Mouse (Mus musculus): ENCODE results near the gene Pdia5.

The Pdia5 gene

DNA sequence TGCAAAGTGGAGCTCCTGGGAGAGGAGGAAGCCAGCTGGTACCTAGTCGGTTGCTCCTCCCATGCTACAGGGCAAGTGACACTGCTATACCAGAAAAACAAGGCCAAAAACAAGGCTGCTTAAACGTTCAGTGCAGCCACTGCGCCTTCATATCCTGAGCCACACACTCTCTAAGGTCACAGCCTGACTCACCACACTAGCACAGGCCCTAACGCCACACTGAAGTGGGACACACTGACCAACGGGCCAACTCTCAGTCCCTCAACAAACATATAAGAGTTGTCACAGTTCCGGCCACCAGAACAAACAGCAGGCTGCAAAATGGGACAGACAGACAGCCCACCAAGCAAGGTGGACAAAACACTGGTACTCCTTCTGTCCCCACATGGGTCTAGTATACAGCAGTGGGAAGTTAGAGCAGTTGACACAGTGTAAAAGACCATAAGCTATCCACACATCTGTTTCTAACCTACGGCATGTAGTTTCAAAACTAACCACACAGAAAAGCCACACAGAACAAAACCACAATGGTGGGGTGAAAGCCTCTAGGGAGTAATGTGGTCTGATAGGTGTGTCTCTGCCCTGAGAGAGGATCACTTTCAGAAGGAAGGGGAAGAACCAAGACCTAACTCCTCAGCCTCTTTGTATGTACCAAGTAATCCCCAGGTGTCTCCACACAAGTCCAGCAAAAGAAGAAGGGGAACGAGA is 6.0 kb downstream of the Pdia5 start:
- no peak for DNase-seq (ENCODE audit: low spot score in 2 of 2)

DNA sequence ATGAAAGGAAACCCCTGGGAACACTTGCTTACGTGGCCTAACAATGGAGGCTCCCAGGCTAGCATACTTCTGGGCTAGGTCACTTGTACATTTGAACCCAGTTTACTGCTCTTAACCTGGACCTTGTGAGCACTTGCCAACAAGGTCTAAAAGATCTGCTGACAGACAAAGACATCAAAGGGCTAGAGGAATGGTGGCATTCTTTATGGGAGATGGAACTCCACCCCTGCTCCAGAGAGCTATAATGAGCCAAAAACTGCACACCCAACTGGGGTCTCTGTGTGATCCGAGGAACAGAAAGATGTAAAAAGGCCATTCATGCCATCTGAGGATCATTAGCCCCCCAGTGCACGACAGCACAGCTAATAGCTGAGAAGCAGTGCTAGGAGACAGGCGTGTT is 6.6 kb downstream of the Pdia5 start:
- DNase-seq (ENCODE audit: low spot score in 2 of 2), result no peak

DNA sequence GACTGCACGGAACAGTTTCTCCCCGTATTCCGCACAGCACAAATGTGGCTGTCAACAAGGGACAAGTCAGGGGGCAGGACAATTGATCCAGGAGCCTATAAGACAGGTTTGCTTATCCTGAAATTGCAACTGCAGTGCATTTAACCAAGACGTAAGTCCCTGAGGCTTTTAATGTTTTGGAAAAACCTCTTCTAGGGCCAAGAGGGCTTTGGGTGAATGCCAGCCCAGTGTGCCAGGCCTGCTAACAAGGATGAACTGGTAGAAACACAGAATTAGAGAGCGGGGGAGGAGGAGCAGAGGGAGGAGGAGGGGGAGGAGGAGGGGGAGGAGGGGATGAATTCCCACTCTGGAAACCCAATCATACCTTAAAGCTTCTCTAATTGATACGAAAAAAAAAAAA is 11.4 kb downstream of the Pdia5 start:
- no peak for DNase-seq (ENCODE audit: low spot score in 2 of 2)

DNA sequence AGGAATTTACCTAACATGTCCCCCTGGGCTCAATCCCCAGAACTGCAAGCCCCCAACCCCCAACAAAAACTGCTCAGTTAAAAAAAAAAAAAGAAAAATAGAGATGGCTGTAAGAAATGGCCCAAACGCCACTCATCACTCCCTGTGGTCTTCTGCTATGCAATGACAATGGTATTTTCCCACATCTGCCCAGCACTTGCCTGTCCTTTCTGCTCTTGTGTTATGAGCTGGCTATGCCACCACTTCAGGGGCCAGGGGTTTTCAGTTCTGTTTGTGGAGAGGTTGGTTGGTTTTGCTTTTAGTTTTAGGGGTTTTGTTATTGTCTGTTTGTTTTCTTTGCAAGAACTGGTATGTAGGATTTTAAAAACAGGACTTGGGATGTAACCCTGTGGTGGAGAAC is 13.4 kb downstream of the Pdia5 start:
- no peak for DNase-seq (ENCODE audit: low spot score in 2 of 2)

DNA sequence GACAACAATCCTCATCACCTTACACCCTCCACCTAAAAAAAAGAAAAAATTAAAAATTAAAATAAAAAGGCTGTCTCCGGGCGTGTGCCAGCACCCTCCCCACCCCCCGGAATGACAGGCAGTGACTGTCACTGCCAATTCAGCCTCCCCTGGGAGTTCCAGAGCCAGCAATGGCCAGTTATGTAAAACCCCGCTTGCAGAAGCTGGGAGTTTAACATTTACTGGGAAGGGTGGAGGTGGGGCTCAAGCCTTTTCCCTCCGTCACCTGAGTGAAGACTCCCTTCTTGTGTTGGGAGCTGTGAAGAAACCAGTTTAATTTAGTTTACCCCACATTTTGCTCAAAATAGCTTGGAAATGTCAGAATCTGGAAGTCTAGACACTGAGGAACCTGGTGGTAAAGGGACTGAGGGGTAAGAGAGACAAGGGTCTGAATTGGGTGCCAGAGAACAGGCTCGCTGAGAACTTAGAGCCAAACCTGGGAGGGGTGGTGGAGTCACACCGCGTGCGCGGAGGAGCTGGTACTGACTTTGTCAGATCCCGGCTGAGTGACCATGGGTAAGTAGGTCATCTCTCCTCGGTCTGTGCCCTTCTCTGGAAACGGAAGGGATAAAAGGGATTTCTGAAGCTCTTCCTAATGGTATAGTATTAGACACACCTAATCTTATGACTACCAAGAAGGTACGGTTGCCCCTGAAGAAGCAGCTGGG is 18.0 kb downstream of the Pdia5 start:
- DNase-seq (ENCODE audit: low spot score in 2 of 2), result no peak

DNA sequence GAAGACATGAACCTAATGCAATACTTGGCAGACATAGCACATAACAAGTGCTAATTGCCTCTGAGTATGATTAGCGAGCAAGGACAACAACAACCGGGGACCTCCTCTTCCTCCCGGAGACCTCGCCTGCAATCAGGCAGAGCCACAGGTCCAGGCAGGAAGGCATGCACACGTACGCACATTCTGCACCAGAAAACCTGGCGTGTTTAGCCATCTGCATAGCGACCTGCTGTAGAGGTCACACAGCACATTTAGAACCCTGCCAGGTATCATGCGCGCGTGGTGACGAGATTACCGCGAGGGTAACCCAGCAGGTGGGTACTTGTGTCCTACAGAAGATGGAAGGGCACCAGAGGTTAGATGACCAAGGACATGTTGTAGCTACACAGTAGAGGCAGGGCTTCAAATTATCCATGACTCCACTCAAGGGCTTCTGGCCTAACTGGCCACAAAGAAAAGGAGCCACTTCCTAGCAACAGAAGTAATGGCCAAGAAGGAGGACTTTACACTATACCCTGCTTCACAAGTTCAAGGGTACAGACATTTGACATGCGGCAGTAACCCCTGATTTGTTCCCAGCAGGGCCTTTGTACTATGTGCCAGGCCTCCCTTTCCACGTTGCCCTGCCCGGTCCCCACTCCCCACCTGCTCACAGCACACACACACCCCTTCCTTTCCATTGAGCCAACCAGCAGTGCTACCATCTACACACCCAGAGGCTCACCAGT is 18.7 kb downstream of the Pdia5 start:
- no peak for DNase-seq (ENCODE audit: low spot score in 2 of 2)

DNA sequence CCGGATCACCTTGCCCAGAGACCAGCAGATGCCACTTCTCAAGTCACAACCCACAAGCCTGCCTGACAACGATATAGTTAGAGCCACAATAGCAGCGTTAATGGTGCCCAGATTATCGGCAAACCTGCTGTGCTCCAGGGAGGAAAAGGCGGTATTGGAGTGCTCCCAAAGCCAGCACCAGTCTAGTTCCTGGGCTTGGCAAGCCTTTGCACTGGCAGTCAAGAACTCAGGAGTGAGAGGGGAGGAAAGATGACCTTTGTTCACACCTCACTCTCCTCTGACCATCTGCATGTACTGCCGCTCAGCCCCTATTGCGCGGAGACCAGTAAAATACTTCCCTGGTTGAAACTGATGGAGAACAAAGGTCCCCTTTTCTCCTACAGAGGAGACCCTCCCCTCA is 19.7 kb downstream of the Pdia5 start:
- DNase-seq (ENCODE audit: low spot score in 2 of 2), result no peak

DNA sequence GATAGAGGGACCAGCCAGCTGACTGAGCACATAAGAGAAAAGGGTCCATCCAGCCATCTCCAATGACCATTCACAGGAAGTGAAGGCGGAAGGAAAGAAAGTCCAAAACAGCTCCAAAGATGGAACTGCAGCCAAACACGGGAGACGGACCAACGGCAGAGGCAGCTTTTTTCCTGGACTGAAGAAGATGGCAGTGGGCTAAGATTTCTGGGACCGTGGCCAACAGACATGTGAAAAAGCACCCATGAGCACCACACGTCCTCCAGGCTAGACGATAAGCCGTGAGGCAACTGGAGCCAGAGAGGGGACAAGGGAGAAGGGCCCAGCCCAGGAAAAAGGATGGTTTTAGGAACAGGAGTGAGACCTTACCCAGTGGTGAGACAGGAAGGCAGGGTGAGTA is 20.6 kb downstream of the Pdia5 start:
- DNase-seq (ENCODE audit: low spot score in 2 of 2), result no peak

DNA sequence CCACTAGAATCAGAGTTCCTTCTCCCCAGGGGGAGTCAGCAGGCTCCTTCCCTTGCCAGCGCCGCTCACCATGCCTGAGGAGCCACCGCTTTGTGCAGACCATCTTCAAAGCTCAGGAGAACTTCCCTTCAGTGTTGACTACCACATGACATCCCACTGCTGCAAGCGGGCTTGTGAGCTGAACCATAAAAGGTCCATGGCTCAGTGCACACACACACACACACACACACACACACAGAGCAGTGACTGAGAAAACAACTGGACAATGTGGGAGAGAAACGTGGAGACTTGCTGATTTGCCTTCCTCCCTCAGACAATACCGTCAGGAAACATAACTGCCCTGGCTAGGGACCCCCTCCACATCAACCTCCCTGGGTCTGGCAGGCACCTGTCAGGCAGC is 21.7 kb downstream of the Pdia5 start:
- DNase-seq (ENCODE audit: low spot score in 2 of 2), result no peak

DNA sequence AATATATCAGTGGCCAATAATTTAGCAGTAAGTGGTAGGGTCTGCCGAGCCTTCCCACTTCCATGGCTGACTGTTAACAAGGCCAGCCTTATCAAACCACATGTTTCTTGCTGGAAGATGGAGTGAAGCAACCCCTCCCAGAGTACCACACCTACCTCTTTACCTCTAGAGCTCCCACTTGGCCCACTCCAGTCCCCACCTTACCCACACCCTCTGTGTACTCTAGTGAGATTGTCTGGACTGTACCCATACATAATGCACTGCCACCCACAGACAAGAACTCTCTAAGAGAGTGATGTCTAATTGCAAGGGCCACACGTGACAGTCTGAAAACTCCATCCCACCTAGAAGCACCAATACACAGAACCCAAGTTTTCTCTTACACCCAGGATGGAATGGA is 23.6 kb downstream of the Pdia5 start:
- no peak for DNase-seq (ENCODE audit: low spot score in 2 of 2)

DNA sequence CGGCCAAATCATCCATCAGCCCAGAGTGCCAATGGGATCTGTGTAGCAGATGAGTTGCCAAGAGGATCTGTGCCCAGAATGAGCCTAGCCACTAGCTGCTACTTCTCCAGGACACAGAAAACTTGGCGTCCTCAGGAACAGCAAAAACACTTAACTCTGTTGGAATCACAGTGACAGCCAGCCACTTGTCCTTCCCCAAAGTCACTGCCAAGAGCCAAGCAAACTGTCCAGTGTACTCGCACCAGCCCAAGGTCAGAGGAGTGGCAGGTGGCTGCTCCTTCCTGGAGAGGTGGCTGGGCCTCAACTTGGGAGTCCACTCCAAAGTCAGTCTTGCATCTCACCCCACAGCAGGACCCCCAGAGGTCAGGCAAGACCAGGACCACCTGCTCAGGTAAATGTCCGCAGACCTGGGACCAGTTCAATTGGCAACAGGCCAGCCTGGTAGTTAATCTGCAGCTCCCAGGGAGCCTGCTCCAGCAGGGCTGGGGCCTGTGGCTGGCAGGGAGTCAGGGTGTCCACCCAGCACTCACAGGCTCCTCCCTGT is 24.8 kb downstream of the Pdia5 start:
- DNase-seq (ENCODE audit: low spot score in 2 of 2), result no peak

DNA sequence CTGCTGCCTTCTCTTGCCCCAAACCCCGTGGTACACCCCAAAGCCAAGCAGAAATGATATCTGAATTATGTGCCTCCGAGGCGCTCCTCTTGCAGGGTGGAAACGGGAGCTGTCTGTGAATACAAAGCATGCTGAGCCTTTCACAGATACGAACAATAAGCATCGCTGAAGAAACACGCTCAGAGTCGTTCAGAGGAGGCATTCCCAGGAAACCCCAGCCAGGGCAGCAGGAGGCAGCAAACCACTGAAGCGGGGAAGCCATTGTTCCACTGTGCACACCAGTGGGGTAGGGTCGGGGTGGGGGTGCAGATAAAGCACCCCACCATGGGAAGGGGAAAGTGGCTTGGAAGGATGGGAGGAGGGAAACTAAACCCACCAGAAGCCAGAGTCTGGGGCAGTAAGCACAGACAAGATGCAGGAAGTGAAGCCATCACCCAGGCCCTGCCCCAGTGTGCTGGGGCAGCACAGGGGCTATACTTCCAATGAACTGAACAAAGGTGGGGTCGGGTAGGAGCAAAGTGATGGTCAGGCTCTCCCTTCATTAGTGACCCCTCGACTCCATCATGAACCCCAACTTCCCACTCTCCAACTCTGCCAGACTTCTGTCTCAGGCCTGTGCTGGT is 25.9 kb downstream of the Pdia5 start:
- DNase-seq (ENCODE audit: low spot score in 2 of 2), result no peak

DNA sequence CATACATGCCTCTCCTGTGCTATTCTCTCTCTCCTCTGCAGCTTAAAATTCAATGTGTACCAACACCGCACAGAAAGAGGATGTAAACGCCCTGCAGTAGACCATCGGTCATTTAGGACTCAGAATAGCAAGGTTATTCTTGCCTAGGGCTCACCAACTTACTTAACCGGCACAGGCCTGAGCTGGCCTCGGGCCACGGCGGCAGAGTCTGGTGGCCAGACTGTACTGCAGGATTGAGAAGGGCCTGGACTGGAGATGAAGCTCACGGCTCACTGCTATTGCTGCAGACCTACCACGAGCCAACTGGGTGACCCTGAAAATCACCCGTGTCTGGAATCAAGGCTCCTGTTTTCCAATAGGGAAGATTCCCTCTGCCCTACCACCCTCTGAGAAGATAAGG is 27.0 kb downstream of the Pdia5 start:
- no peak for DNase-seq (ENCODE audit: low spot score in 2 of 2)

DNA sequence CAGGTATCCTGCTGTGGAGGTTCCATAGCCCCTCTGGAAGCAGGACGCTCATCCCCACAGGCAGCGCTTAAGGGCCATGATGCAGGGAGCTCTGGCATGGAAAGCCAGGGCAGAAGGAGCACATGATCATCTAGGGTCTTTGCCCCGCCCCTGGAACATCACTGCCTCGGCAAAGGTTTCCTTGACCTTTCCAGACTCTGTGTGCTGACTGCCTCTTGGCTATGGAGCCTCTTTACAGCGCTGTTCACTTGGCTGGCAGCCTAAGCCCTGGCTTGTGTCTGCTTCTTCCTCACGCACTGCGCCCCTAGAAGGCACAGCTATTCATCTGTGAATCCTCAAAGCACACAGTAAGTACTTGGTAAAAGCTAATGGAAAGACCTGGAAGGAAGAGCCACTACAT is 27.7 kb downstream of the Pdia5 start:
- DNase-seq (ENCODE audit: low spot score in 2 of 2), result no peak

DNA sequence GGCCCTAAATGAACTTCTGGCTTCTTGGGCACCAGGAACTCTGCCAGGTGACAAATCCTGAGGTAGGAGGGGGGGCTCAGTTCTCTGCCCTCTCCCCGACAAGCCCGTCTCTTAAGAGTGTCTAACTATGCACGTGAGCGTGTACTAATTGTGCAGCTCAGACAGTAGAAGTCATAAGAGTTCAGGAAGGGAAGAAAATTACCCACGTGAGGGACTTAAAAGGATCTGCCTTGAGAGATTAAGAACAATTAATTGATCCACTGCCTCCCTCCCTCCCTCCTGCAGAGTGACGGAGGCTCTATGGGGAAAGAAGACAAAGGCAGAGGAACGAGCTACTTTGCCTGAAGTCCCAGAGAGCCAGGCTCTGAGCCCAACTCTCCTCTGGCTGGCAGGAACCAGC is 31.1 kb downstream of the Pdia5 start:
- no peak for DNase-seq (ENCODE audit: low spot score in 2 of 2)

DNA sequence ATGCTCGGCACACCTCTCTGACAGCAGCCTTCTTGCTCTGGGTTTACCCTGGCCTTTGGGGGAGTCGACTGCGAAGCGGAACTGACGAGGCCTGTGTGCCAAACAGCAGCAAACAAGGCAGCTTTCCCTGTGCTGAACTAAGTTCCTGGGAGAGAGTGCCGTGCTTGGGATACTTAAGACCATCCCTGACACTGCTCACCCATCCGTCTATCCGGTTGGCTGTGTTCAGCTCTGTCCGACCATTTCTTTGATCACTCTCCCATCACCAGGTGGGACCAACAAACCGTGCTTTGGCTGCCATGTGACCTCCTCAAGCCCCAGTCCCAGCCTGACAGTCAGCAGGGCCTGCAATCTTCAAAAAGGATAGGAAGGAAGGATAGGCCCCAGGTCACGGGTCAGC is 32.4 kb downstream of the Pdia5 start:
- DNase-seq (ENCODE audit: low spot score in 2 of 2), result no peak

DNA sequence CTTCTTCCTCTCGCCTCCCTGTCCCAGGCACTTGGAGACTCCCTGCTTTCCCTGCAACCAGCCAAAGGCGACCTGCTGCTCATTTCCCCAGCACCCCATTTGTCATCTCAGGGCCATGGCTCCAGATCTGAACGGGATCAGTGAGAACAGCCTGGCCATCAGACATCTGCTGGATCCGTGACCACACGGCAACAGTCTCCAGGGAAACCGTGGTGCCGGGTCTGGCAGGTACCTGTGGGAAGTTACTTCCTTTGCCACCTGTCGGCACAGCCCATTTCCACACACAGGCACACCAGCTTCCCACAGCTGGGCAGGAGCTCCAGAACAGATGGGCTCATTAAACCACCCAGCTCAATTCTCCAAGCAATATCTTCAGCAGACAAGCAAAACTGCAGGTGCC is 33.2 kb downstream of the Pdia5 start:
- no peak for DNase-seq (ENCODE audit: low spot score in 2 of 2)

DNA sequence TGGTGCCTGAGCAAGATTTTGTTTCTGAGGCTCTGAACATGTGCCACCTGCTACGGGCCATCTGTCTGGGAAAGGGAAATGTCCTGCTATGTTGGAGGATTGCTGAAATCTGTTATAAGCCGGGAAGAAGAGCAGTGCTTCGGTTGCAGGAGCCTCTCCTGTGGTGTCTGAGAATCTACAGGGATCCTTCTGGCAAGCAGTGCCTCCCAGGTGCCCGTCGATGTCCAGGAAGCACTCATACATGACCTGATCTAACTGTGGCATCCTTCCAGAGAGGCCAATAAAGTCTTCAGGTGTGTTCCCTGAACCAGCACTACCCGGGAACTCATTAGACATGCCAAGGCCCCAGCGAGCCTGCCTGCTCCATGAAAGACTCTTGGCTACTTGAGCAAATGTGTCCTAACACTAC is 33.7 kb downstream of the Pdia5 start:
- DNase-seq (ENCODE audit: low spot score in 2 of 2), result no peak

DNA sequence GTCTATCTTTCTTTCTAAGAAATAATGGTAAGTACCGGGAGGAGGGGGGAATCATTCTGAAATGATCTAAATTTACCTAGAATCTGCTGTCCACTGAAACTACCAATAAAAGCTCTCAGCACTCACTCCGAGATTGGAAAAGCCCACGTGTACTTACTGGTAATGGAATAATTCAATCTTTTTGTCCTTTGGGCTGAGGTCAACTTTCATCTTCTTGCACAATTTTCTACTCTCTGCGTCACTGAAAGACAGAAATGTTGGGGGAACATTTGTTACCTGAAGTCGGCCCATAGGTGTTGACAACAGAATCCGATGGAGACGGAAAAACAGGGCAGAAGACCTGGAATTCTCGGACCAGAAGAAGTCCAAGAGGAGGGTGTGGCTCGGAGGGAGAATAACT is 34.4 kb downstream of the Pdia5 start:
- no peak for DNase-seq (ENCODE audit: low spot score in 2 of 2)

DNA sequence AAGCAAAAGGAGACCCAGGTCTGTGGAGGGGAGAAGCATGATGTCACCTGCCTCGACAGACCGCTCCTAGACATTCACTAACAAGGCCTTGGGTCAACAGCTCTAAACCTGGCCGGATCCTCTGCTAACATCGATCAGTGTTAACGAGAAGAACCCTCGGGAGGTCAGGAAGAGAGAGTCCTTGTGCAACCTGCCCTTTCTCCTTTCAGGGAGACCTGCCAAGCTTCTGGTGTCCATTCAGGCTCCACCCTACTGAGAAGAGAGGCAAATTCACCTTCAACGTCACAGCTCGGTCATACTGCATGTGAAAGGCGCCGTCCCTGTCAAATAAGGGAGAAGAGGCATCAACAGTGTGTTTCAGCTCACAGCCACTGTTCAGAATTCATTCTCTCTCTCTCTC is 34.9 kb downstream of the Pdia5 start:
- no peak for DNase-seq (ENCODE audit: low spot score in 2 of 2)

DNA sequence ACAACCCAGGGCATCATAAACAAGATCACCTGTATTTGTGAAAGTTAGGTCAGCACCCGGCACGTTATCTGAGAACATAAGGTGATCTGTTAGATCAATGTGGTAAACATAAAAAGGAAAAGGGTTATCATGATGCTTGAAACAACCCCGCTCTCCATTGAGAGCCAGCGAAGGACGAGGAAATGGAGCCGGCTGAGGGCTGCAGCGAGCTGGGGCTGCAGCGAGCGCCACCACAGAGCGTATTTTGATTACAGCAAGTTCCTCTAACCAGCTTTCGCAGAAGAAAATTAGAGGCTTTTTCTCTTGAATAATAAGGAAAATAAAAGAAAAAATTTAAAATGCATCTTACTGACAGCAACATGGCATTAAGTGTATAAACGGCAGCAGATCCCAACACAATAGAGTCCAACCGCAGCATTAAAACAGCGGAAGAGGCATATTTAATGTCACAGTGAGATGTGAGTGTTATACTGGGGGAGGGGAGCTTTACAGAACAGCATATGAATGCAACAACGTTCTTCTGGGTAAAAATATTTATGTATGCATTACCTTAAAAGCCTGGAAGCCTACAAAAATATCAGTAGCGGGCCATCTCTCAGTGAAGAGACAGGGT is 40.5 kb downstream of the Pdia5 start:
- no peak for DNase-seq (ENCODE audit: low spot score in 2 of 2)

DNA sequence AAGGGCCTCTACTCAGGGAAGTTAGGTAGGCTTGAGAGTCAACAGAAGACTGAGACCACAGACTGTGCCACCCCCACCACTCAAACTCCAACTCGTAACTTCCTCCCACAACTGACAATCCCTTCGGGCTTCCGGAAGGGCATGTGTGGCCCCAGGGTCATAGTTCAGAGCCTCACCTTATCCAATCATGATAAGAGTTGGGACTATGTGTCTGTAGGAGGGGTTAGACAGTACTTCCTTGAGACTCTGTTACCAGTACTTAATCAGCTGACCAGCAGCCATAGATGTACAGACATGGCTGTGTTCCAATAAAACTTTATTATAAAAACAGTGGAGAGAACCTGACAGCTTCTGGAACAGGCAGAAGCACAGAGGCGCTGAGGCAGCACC is 48.7 kb downstream of the Pdia5 start:
- no peak for DNase-seq (ENCODE audit: low spot score in 2 of 2)
